Mouse (Mus musculus) bone marrow, adult 2 months (tissue): ENCODE measurements around the gene Fbxl17. TPM values are rescaled to one million over a fixed set of nuclear protein-coding genes. Genes with fewer than 3 reads are reported as not detected.

Experiments used
- H3K27ac ChIP-seq: fragments of 200-500 bp; 2 replicates; pipeline ENCODE4 v1.5.1; 2012; ENCODE audit warnings: low read depth, mild to moderate bottlenecking, control low read depth, inconsistent platforms, low read length; ENCODE audit not compliant: control insufficient read depth, poor library complexity, insufficient read depth
- H3K4me1 ChIP-seq: fragments of 200-500 bp; 2 replicates; pipeline ENCODE4 v1.6.1; 2011; ENCODE audit warnings: low read length; ENCODE audit not compliant: control insufficient read depth, insufficient read depth
- H3K4me3 ChIP-seq: fragments of 200-500 bp; replicated peaks from 2 replicates; pipeline ENCODE3; 2011; ENCODE audit warnings: mild to moderate bottlenecking, low read depth, low read length, control low read depth; ENCODE audit not compliant: control insufficient read depth
- CTCF ChIP-seq: fragments of 200-500 bp; IDR thresholded peaks from 2 replicates; pipeline ENCODE4 v1.5.1; 2011; ENCODE audit warnings: low read length, control low read depth; ENCODE audit not compliant: control insufficient read depth, insufficient read depth
- POLR2A ChIP-seq: fragments of 200-500 bp; IDR thresholded peaks from 2 replicates; pipeline ENCODE4 v1.6.1; 2011; ENCODE audit warnings: low read depth, mild to moderate bottlenecking, control low read depth, low read length, borderline replicate concordance; ENCODE audit not compliant: control insufficient read depth
- WGBS: fragments of 180-500 bp; shearing (Covaris S2); methylation state at CpG from one replicate; pipeline ENCODE4 v1.1.7; 2018; 5-methylcytosine and 5-hydroxymethylcytosine counted together
- polyA plus RNA-seq: library from polyadenylated mRNA; stranded (reverse); fragments of >200 nt; gene quantifications from 2 replicates; pipeline ENCODE4 v1.2.4, GENCODE M21; 2011; ENCODE audit warnings: low replicate concordance; ENCODE audit not compliant: missing spikeins, insufficient read depth, insufficient read length

The Fbxl17 gene
- polyA plus RNA-seq, 1 experiment: 10.7 TPM

- 79% methylated on average over 4 of the region's 4 CpGs for WGBS
- no peak overlapping the region for H3K27ac ChIP-seq
- no peaks in the 10 kb centered on the region for H3K4me1 ChIP-seq
- no peak overlapping the region for H3K4me3 ChIP-seq
- TF ChIP-seq POLR2A (no peak), CTCF (no peak)
Measured at GRCm38 (mm10) chr17:63208346-63208745, 291.5 kb downstream of the Fbxl17 start.

- TF ChIP-seq CTCF (no peak), POLR2A (no peak)
- Histone ChIP-seq H3K4me1 (no peaks in the 10 kb centered on the region), H3K4me3 (no peak overlapping the region), H3K27ac (no peak overlapping the region)
- 88% methylated on average over 9 of the region's 9 CpGs for WGBS
Measured at GRCm38 (mm10) chr17:63207714-63208113, 292.1 kb downstream of the Fbxl17 start.

DNA sequence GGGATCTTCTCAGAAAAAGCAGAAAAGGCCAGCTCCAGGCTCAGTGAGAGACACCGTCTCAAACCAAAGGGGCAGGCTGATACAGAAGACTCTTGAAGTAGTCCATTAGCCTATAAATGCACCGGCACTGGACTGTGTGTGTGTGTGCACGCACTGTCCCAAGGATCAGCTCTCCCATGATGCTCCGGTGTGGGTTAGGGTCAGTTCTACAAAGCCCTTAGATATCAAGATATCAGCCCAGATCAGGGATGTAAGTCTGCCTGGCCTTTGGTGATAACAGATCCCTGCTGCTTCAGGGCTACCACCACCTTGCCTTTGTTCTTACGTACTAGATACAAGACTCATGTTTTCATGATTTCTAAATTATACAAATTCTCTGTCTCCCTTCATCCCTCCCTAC is 294.5 kb downstream of the Fbxl17 start:
- TF ChIP-seq CTCF (no peak), POLR2A (no peak)
- Histone ChIP-seq H3K4me1 (no peaks in the 10 kb centered on the region), H3K27ac (no peak overlapping the region), H3K4me3 (no peak overlapping the region)
- WGBS: 69% methylated on average over 5 of the region's 5 CpGs

DNA sequence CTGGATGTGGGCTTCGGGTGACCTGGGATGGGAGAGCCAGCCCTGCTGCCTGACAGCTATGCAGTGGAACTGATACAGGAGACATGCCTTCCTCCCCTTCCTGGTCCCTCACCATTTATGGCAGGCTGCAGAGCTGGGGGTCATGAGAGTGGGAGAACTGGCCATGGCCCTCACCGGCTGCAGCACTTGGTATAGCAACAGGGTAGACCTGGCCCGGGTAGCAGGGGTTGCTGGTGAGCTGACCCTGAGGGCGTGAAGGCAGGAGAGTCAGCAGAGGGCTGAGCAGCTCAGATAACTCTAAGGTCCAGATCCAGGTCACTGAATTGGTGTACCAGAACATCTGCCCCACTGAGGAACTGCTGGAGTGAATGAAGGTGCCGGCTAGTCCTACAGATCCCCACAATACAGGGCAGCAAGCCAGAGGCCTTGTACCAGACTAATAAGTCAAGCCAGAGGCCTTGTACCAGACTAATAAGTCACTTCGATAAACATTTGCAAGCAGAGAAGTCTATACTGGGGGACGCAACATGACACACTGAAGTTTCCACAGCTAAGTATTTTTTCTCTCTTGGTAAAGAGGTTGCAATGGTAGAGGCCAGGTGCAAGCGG is 296.1 kb downstream of the Fbxl17 start:
- H3K27ac ChIP-seq: no peak overlapping the region
- WGBS: 91% methylated on average over 8 of the region's 8 CpGs
- TF ChIP-seq CTCF (no peak), POLR2A (no peak)
- H3K4me3 ChIP-seq: no peak overlapping the region
- no peaks in the 10 kb centered on the region for H3K4me1 ChIP-seq

DNA sequence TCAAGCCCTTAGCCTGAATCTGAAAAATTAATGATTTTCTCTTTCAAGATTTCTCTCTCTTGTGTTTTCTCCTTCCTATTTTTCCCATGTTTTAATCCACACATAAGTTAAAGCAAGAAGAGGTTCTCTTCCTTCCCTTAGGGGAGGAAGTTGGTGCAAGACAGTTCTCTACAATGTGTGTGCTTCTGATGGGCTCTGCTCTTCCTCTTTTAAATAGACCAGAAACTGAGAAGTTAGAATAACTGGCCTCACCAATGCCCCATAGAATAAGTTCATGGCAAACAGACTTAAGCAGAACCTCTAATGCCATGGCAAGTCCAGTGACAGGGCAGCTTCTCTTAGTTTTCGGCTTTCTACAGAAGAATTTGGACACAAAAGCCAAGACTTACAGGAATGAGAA is 301.1 kb downstream of the Fbxl17 start:
- Histone ChIP-seq H3K4me1 (no peaks in the 10 kb centered on the region), H3K4me3 (no peak overlapping the region), H3K27ac (no peak overlapping the region)
- TF ChIP-seq CTCF (no peak), POLR2A (no peak)
- 68% methylated on average over 1 of the region's 1 CpGs for WGBS

DNA sequence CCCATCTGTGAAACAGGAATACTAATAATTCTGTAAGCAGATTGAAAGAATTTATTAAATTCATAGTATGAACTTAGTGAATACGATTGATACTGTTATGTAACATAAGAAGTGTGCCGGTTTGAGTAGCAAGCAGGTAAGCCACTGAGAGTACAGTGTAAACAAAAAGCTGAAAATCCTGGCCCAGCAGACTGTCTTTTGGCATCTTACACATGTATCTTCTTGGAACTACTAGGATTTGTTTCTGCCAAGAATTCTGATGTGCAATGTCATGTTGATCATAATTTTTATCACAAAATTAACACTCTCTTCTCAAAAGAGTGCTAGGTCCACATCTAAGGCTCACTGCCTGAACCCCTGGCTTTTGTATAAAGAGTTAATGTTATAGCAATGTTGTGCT is 304.3 kb downstream of the Fbxl17 start:
- Histone ChIP-seq H3K27ac (no peak overlapping the region), H3K4me3 (no peak overlapping the region), H3K4me1 (no peaks in the 10 kb centered on the region)
- 90% methylated on average over 2 of the region's 2 CpGs for WGBS
- no peak for TF ChIP-seq CTCF
- no peak for TF ChIP-seq POLR2A

GRCm38 (mm10) chr17:63193196-63193595 is 306.6 kb downstream of the Fbxl17 start:
- Histone ChIP-seq H3K4me3 (no peak overlapping the region), H3K27ac (no peak overlapping the region), H3K4me1 (peaks cover 3% of the 10 kb centered on the region)
- no peak for TF ChIP-seq POLR2A
- no peak for TF ChIP-seq CTCF
- 14% methylated on average over 7 of the region's 7 CpGs for WGBS

GRCm38 (mm10) chr17:63191345-63191744 is 308.5 kb downstream of the Fbxl17 start:
- no peak overlapping the region for H3K27ac ChIP-seq
- 88% methylated on average over 8 of the region's 8 CpGs for whole genome bisulfite sequencing
- peaks cover 3% of the 10 kb centered on the region for H3K4me1 ChIP-seq
- TF ChIP-seq POLR2A (no peak), CTCF (no peak)
- H3K4me3 ChIP-seq: no peak overlapping the region

- Histone ChIP-seq H3K4me3 (no peak overlapping the region), H3K4me1 (peaks cover 3% of the 10 kb centered on the region), H3K27ac (no peak overlapping the region; the same call in 1 of the 2 replicates)
- TF ChIP-seq POLR2A (no peak), CTCF (no peak)
- 15% methylated on average over 8 of the region's 8 CpGs for WGBS
Measured at GRCm38 (mm10) chr17:63189274-63189673, 310.5 kb downstream of the Fbxl17 start.
